Comparison of ENCODE assay signal across 18 mouse cellular contexts in the genomic region with DNA sequence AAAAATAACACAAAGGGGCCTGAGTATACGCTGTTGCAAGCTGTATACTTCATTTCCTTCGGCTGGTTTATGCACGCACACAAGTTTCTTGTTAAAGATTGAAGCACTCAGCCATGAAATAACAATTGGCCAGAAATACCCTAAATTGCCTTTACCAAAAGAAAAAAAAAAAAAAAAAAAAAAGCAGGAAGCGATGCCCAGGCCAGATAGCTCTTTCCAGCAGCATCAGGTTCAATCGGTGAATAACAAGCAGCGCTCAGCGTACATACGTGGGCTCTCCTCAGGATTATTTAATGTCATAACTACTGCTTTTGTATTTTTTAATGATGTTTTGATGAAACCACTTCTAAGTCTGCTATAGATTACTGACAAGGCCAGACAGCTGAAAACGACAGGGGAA. TPM values are rescaled to one million over a fixed set of nuclear protein-coding genes. Genes with fewer than 3 reads are reported as not detected.
DNase-seq lines count a peak whose midpoint lies in the region; ATAC-seq and TF ChIP-seq lines count a peak whose summit lies in the region.
"Had no signal": no experiment of that assay in that cellular context is flagged by ENCODE, and none has a peak within 500 bp of the region (broad histone marks: within the 10 kb centered on the region; RNA-seq: fewer than 3 reads in every experiment).

No protein-coding gene starts in this region.

- no peak overlapping the region for H3K9ac ChIP-seq in hindbrain, embryonic 12.5 days
- no peak overlapping the region for H3K9ac ChIP-seq in lung, embryonic 16.5 days (ENCODE audit: low read length)
- H3K9ac ChIP-seq in limb, embryonic 13.5 days: no peak overlapping the region
- H3K9ac ChIP-seq in intestine, postnatal 0 days (ENCODE audit: low read depth, low read length): no peak overlapping the region
- H3K9ac ChIP-seq: limb, embryonic 15.5 days had no signal

- H3K27me3 ChIP-seq in hindbrain, embryonic 10.5 days (ENCODE audit: insufficient read depth, poor library complexity, severe bottlenecking): no peaks in the 10 kb centered on the region
- no peaks in the 10 kb centered on the region for H3K27me3 ChIP-seq in hindbrain, embryonic 12.5 days
- no peaks in the 10 kb centered on the region for H3K27me3 ChIP-seq in lung, embryonic 16.5 days (ENCODE audit: control insufficient read depth, insufficient read depth, low read depth, low read length)
- no peaks in the 10 kb centered on the region for H3K27me3 ChIP-seq in limb, embryonic 13.5 days
- no peaks in the 10 kb centered on the region for H3K27me3 ChIP-seq in intestine, postnatal 0 days (replicated peaks; ENCODE audit: control insufficient read depth, insufficient read depth, low read length)
- H3K27me3 ChIP-seq: limb, embryonic 15.5 days had no signal

- H3K4me1 ChIP-seq in hindbrain, embryonic 10.5 days (replicated peaks): peaks cover 22% of the 10 kb centered on the region
- peaks cover 9% of the 10 kb centered on the region for H3K4me1 ChIP-seq in hindbrain, embryonic 12.5 days
- 0 out of 2 replicates have a peak, but pooled peaks cover 2% of the 10 kb centered on the region for H3K4me1 ChIP-seq in lung, embryonic 16.5 days (replicated peaks; ENCODE audit: control insufficient read depth, insufficient read depth, low read length)
- peaks cover 11% of the 10 kb centered on the region; the same call in 1 of the 2 replicates for H3K4me1 ChIP-seq in limb, embryonic 13.5 days
- H3K4me1 ChIP-seq in intestine, postnatal 0 days (replicated peaks; ENCODE audit: control insufficient read depth, insufficient read depth, low read length): no peaks in the 10 kb centered on the region

- no peak for TF ChIP-seq CTCF in intestine, postnatal 0 days (IDR thresholded peaks at IDR 0.05; ENCODE audit: low read depth)

- H3K36me3 ChIP-seq in hindbrain, embryonic 10.5 days: peaks cover 13% of the 10 kb centered on the region
- 0 out of 2 replicates have a peak, but pooled peaks cover 3% of the 10 kb centered on the region for H3K36me3 ChIP-seq in hindbrain, embryonic 12.5 days
- H3K36me3 ChIP-seq in lung, embryonic 16.5 days (ENCODE audit: control insufficient read depth, insufficient read depth, low read length): no peaks in the 10 kb centered on the region
- H3K36me3 ChIP-seq in limb, embryonic 13.5 days: peaks cover 6% of the 10 kb centered on the region
- no peaks in the 10 kb centered on the region for H3K36me3 ChIP-seq in intestine, postnatal 0 days (ENCODE audit: control insufficient read depth, insufficient read depth)

- no peak overlapping the region for H3K4me3 ChIP-seq in hindbrain, embryonic 10.5 days
- no peak overlapping the region for H3K4me3 ChIP-seq in hindbrain, embryonic 12.5 days
- no peak overlapping the region for H3K4me3 ChIP-seq in lung, embryonic 16.5 days (ENCODE audit: low read length)
- no peak overlapping the region for H3K4me3 ChIP-seq in limb, embryonic 13.5 days
- no peak overlapping the region for H3K4me3 ChIP-seq in intestine, postnatal 0 days (ENCODE audit: low read depth, low read length)
- H3K4me3 ChIP-seq: erythroblast, embryonic 14.5 days; limb, embryonic 15.5 days; midbrain, embryonic 10.5 days had no signal

- no peaks in the 10 kb centered on the region for H3K9me3 ChIP-seq in hindbrain, embryonic 10.5 days
- no peaks in the 10 kb centered on the region for H3K9me3 ChIP-seq in hindbrain, embryonic 12.5 days (replicated peaks)
- H3K9me3 ChIP-seq in lung, embryonic 16.5 days (ENCODE audit: control insufficient read depth, low read length): no peaks in the 10 kb centered on the region
- H3K9me3 ChIP-seq in limb, embryonic 13.5 days: no peaks in the 10 kb centered on the region
- no peaks in the 10 kb centered on the region for H3K9me3 ChIP-seq in intestine, postnatal 0 days (ENCODE audit: control insufficient read depth)
- H3K9me3 ChIP-seq: limb, embryonic 15.5 days; midbrain, embryonic 10.5 days had no signal

- WGBS in hindbrain, embryonic 10.5 days: 87% methylated on average over 9 of the region's 9 CpGs
- 75% methylated on average over 9 of the region's 9 CpGs for WGBS in hindbrain, embryonic 12.5 days
- 60% methylated on average over 9 of the region's 9 CpGs for WGBS in lung, embryonic 16.5 days
- 52% methylated on average over 9 of the region's 9 CpGs for WGBS in limb, embryonic 13.5 days
- 83% methylated on average over 9 of the region's 9 CpGs for WGBS in intestine, postnatal 0 days

- 0 out of 2 replicates have a peak overlapping the region, but pooled peaks have one; percentile 35 for H3K27ac ChIP-seq in hindbrain, embryonic 10.5 days
- H3K27ac ChIP-seq in hindbrain, embryonic 12.5 days: no peak overlapping the region; the same call in 1 of the 2 replicates
- H3K27ac ChIP-seq in lung, embryonic 16.5 days (ENCODE audit: low read length): peak overlapping the region; percentile 17
- 0 out of 2 replicates have a peak overlapping the region, but pooled peaks have one; percentile 15 for H3K27ac ChIP-seq in limb, embryonic 13.5 days
- no peak overlapping the region for H3K27ac ChIP-seq in intestine, postnatal 0 days (ENCODE audit: low read depth, low read length)
- H3K27ac ChIP-seq: limb, embryonic 15.5 days; midbrain, embryonic 10.5 days had no signal

- no peak overlapping the region for H3K4me2 ChIP-seq in hindbrain, embryonic 12.5 days (replicated peaks)
- H3K4me2 ChIP-seq in lung, embryonic 16.5 days (ENCODE audit: low read depth, low read length): no peak overlapping the region
- H3K4me2 ChIP-seq in limb, embryonic 13.5 days (replicated peaks): no peak overlapping the region
- no peak overlapping the region for H3K4me2 ChIP-seq in intestine, postnatal 0 days (replicated peaks; ENCODE audit: low read depth)
- H3K4me2 ChIP-seq: limb, embryonic 15.5 days had no signal

- no peak for DNase-seq in hindbrain, embryonic 10.5 days (ENCODE audit: low spot score)
- no peak for DNase-seq in lung, postnatal 14 days
- no peak for DNase-seq in B cell, adult 2 months
- DNase-seq: cerebellum, adult 9-11 months; gastrocnemius, postnatal 36 days; heart, postnatal 36 days; kidney, postnatal 36 days; layer of hippocampus, adult 9-11 months; right cerebral cortex, postnatal 25 days had no signal

- no peak for ATAC-seq in hindbrain, embryonic 12.5 days (ENCODE audit: low FRiP score)
- ATAC-seq in lung, embryonic 16.5 days (ENCODE audit: low read depth): no peak
- no peak for ATAC-seq in limb, embryonic 13.5 days (ENCODE audit: low FRiP score, low read depth)
- ATAC-seq in intestine, postnatal 0 days: no peak
- ATAC-seq: forebrain, embryonic 14.5 days had no signal

RNA-seq across cellular contexts. Expression of gene Pon1, which starts 28.9 kb away (rescaled TPM):
- polyA plus RNA-seq in hindbrain, embryonic 10.5 days (2016; fragmentation: Nextera tagmentation; extraction: Ambion mirVana): not detected in 2 replicates
- polyA plus RNA-seq in hindbrain, embryonic 12.5 days (2016; fragmentation: Nextera tagmentation; extraction: Ambion mirVana): 0.16 TPM in 1 of 2 replicates, not detected in the other
- polyA plus RNA-seq in lung, embryonic 16.5 days (2015; fragmentation: Nextera tagmentation; extraction: Ambion mirVana): 0.18 and 0.64 TPM in 2 replicates
- not detected in 2 replicates for polyA plus RNA-seq in limb, embryonic 13.5 days (2015; fragmentation: Nextera tagmentation; extraction: Ambion mirVana)
- not detected in 2 replicates for polyA plus RNA-seq in intestine, postnatal 0 days (2015; fragmentation: Nextera tagmentation; extraction: Ambion mirVana)
- polyA plus RNA-seq: erythroblast, embryonic 14.5 days; midbrain, embryonic 10.5 days; neural tube, embryonic 14.5 days had no signal

Comparison
In these comparisons a context has a peak if more than half of its experiments do, and no peak if none do; other contexts are left out.
1. H3K27ac ChIP-seq: peak in hindbrain, embryonic 10.5 days (single experiment), lung, embryonic 16.5 days (single experiment) and limb, embryonic 13.5 days (single experiment); none in hindbrain, embryonic 12.5 days (single experiment) and intestine, postnatal 0 days (single experiment).